Mouse (Mus musculus) limb, embryonic 11.5 days (tissue): ENCODE measurements around the gene Ccnd3. TPM values are rescaled to one million over a fixed set of nuclear protein-coding genes. Genes with fewer than 3 reads are reported as not detected.
"Not testable (repeated sequence)": the region's sequence is repeated elsewhere in the genome, so short reads cannot be mapped to it uniquely, and the experiment has no call there.

Experiments used
- ATAC-seq: fragments of 200-750 bp; cut with Nextera tagmentation; 2 replicates; pipeline ENCODE4 v1.8.0; 2017; ENCODE audit warnings: low read depth; ENCODE audit not compliant: insufficient number of reproducible peaks, low FRiP score, low TSS enrichment
- DNase-seq: peaks from one replicate; pipeline ENCODE4 v3.0.0-alpha.2; 2015; ENCODE audit warnings: low spot score
- H3K27ac ChIP-seq: fragments of 300-500 bp; sonication (generic); replicated peaks from 2 replicates; pipeline ENCODE4 v1.5.1; 2014; ENCODE audit warnings: low read depth, mild to moderate bottlenecking, low read length
- H3K27me3 ChIP-seq: fragments of 300-500 bp; sonication (generic); 2 replicates; pipeline ENCODE4 v1.6.1; 2014; ENCODE audit warnings: mild to moderate bottlenecking, low read length, mixed read lengths; ENCODE audit not compliant: control insufficient read depth, insufficient read depth
- H3K36me3 ChIP-seq: fragments of 300-500 bp; sonication (generic); 2 replicates; pipeline ENCODE4 v1.6.1; 2014; ENCODE audit warnings: mild to moderate bottlenecking, low read length, moderate library complexity, mixed read lengths; ENCODE audit not compliant: control insufficient read depth, insufficient read depth
- H3K4me1 ChIP-seq: fragments of 300-500 bp; sonication (generic); 2 replicates; pipeline ENCODE4 v1.6.1; 2014; ENCODE audit warnings: low read length, mixed read lengths; ENCODE audit not compliant: control insufficient read depth, insufficient read depth
- H3K4me2 ChIP-seq: fragments of 300-500 bp; sonication (generic); 2 replicates; pipeline ENCODE4 v1.6.1; 2014; ENCODE audit warnings: low read depth, mild to moderate bottlenecking, moderate library complexity; ENCODE audit not compliant: severe bottlenecking
- H3K4me3 ChIP-seq: fragments of 300-500 bp; sonication (generic); 2 replicates; pipeline ENCODE4 v1.5.1; 2014; ENCODE audit warnings: low read depth, low read length
- H3K9ac ChIP-seq: fragments of 300-500 bp; sonication (generic); 2 replicates; pipeline ENCODE4 v1.6.1; 2014; ENCODE audit warnings: mild to moderate bottlenecking, low read length
- H3K9me3 ChIP-seq: fragments of 300-500 bp; sonication (generic); 2 replicates; pipeline ENCODE4 v1.6.1; 2016; ENCODE audit warnings: low read length; ENCODE audit not compliant: control insufficient read depth
- WGBS: fragments of 180-500 bp; shearing (Covaris S2); extraction: QIAGEN DNeasy Blood & Tissue Kit; methylation state at CpG from one replicate; pipeline ENCODE4 v1.1.7; 2014; 5-methylcytosine and 5-hydroxymethylcytosine counted together
- polyA plus RNA-seq: library from polyadenylated mRNA; unstranded; fragments of >200 nt; fragmentation: Nextera tagmentation; extraction: Ambion mirVana; gene quantifications from 2 replicates; pipeline ENCODE4 v1.2.1, GENCODE M21; 2014

The Ccnd3 gene
- polyA plus RNA-seq, 1 experiment from 2014 or later: 350 TPM

- H3K27ac ChIP-seq, H3K4me1 ChIP-seq, H3K36me3 ChIP-seq, ATAC-seq, H3K4me2 ChIP-seq, H3K4me3 ChIP-seq, H3K27me3 ChIP-seq, H3K9ac ChIP-seq, H3K9me3 ChIP-seq: not testable (repeated sequence)
- WGBS: 82% methylated on average over 6 of the region's 6 CpGs
- peak; percentile 21 for DNase-seq
These were observed 2.2 kb upstream of the Ccnd3 start for GRCm38 (mm10) chr17:47502707-47503045.

DNA sequence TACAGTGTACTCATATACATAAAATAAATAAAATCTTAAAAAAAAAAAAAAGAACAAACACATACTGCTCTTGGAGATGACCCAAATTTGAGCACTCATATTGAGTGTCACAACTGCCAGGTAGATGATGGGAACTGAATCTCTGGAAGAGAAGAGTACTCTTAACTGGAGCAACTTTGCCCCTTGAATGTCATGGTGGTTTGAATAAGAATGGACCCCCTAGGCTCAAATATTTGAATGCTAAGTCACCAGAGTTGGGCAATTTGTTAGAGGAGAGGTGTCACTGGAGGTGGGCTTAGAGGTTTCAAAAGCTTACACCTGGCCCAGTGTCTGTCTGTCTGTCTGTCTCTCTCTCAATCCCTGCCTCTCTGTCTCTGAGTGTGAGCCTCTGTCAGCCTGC lies 1.2 kb upstream of the Ccnd3 start:
- Histone ChIP-seq H3K27me3 (no peaks in the 10 kb centered on the region), H3K27ac (no peak overlapping the region), H3K4me1 (peaks cover 7% of the 10 kb centered on the region; the same call in 1 of the 2 replicates), H3K9me3 (no peaks in the 10 kb centered on the region), H3K4me3 (no peak overlapping the region), H3K9ac (no peak overlapping the region), H3K36me3 (no peaks in the 10 kb centered on the region), H3K4me2 (no peak overlapping the region)
- ATAC-seq (no peak), DNase-seq (no peak)

- DNase-seq (peak; percentile 20), ATAC-seq (no peak)
- Histone ChIP-seq H3K27me3 (no peaks in the 10 kb centered on the region), H3K9me3 (no peaks in the 10 kb centered on the region), H3K36me3 (no peaks in the 10 kb centered on the region), H3K4me3 (no peak overlapping the region), H3K4me1 (peaks cover 7% of the 10 kb centered on the region; the same call in 1 of the 2 replicates), H3K4me2 (peak overlapping the region; percentile 62), H3K9ac (peak overlapping the region; percentile 62; the same call in 1 of the 2 replicates), H3K27ac (no peak overlapping the region)
- 72% methylated on average over 5 of the region's 5 CpGs for WGBS
These were observed 623 bp upstream of the Ccnd3 start for GRCm38 (mm10) chr17:47504228-47504627.

DNA sequence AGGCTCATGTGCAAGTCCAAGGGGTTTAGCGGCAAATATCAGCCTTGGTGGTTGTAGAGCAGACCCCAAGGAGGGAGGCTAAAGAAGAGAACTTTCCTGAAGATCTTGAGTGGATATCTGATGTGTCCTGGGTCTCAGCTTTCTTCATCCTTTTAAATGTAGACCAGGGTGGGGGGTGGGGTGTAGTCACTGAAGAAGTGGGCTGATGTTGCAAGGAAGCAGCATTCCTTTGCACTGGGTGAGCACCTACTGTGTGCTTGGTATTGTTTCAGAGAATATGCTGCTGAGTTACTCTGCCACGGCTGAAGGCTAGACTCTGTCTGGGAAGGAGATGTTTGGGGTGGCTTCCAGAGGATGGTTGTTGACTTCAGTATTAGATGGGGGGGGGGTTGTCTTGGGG lies 715 bp downstream of the Ccnd3 start:
- H3K9ac ChIP-seq: no peak overlapping the region
- H3K27ac ChIP-seq: no peak overlapping the region
- H3K9me3 ChIP-seq: no peaks in the 10 kb centered on the region
- H3K4me3 ChIP-seq: peak overlapping the region; percentile 32
- H3K4me2 ChIP-seq: peak overlapping the region; percentile 62
- H3K27me3 ChIP-seq: no peaks in the 10 kb centered on the region
- H3K36me3 ChIP-seq: no peaks in the 10 kb centered on the region
- DNase-seq (no peak), ATAC-seq (no peak)
- peaks cover 7% of the 10 kb centered on the region; the same call in 1 of the 2 replicates for H3K4me1 ChIP-seq
- WGBS: 84% methylated on average over 2 of the region's 2 CpGs

DNA sequence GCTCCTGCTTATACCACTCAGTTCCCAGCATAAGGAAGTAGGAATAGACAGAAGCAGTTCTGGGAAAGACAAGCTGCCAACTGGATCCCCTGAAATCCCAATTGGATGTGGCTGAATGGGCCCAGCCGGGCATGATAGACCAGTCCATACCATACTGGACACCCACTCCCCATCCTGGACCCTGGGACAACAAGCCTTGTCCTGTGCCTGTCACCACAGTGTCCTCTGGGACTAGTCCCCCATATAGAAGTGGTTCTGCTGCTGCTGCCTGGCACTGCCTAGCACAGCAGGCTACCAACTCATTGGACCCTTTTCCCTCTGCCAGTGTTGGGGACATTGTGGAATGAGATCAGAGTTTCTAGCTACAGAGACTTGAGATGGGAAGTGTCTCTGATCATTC lies 1.2 kb downstream of the Ccnd3 start:
- Histone ChIP-seq H3K4me1 (peaks cover 6% of the 10 kb centered on the region; the same call in 1 of the 2 replicates), H3K9me3 (no peaks in the 10 kb centered on the region), H3K4me3 (no peak overlapping the region), H3K9ac (no peak overlapping the region), H3K4me2 (no peak overlapping the region), H3K27ac (no peak overlapping the region), H3K36me3 (no peaks in the 10 kb centered on the region), H3K27me3 (no peaks in the 10 kb centered on the region)
- peak; percentile 20 for DNase-seq
- no peak for ATAC-seq
- 84% methylated on average over 1 of the region's 1 CpGs for whole genome bisulfite sequencing

DNA sequence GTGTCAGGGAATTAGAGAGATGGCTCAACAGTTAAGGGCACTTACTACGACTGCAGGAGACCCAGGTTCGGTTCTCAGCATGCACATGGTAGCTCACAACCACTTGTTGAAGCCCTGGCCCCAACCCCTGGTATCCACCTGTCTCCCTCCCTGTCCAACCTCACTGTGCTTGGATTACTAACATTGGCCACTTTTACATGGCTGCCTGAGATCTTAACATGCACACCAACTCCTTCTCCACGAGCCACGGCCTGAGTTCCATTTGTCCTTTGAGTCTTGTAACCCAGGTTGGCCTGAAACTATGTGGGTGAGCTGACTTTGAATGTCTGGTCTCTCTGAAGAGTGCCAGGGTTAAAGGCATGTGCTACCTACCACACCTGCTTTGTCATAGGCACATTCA lies 1.8 kb downstream of the Ccnd3 start:
- H3K4me2 ChIP-seq: no peak overlapping the region
- no peaks in the 10 kb centered on the region for H3K36me3 ChIP-seq
- WGBS: 90% methylated on average over 4 of the region's 4 CpGs
- no peak overlapping the region for H3K9ac ChIP-seq
- peaks cover 7% of the 10 kb centered on the region; the same call in 1 of the 2 replicates for H3K4me1 ChIP-seq
- H3K9me3 ChIP-seq: no peaks in the 10 kb centered on the region
- no peak overlapping the region for H3K4me3 ChIP-seq
- DNase-seq: no peak
- no peaks in the 10 kb centered on the region for H3K27me3 ChIP-seq
- no peak for ATAC-seq
- no peak overlapping the region for H3K27ac ChIP-seq

- no peaks in the 10 kb centered on the region for H3K27me3 ChIP-seq
- peaks cover 7% of the 10 kb centered on the region; the same call in 1 of the 2 replicates for H3K4me1 ChIP-seq
- H3K4me2 ChIP-seq: no peak overlapping the region
- H3K36me3 ChIP-seq: no peaks in the 10 kb centered on the region
- H3K4me3 ChIP-seq: no peak overlapping the region
- H3K9ac ChIP-seq: no peak overlapping the region
- H3K27ac ChIP-seq: no peak overlapping the region
- WGBS: 92% methylated on average over 2 of the region's 2 CpGs
- ATAC-seq (no peak), DNase-seq (no peak)
- no peaks in the 10 kb centered on the region for H3K9me3 ChIP-seq
These were observed 2.7 kb downstream of the Ccnd3 start for GRCm38 (mm10) chr17:47507523-47507922.

GRCm38 (mm10) chr17:47508012-47508608 lies 3.3 kb downstream of the Ccnd3 start:
- no peaks in the 10 kb centered on the region for H3K36me3 ChIP-seq
- H3K27ac ChIP-seq: no peak overlapping the region
- no peaks in the 10 kb centered on the region for H3K27me3 ChIP-seq
- no peaks in the 10 kb centered on the region for H3K9me3 ChIP-seq
- H3K4me2 ChIP-seq: no peak overlapping the region
- 49% methylated on average over 12 of the region's 12 CpGs for WGBS
- ATAC-seq (0 out of 2 replicates have a peak, but pooled peaks have one; percentile 41), DNase-seq (peak; percentile 56)
- H3K4me3 ChIP-seq: no peak overlapping the region
- peaks cover 7% of the 10 kb centered on the region; the same call in 1 of the 2 replicates for H3K4me1 ChIP-seq
- H3K9ac ChIP-seq: no peak overlapping the region
